Mouse (Mus musculus) C2C12 (cell line): ENCODE measurements at regions not wholly inside any gene's neighbourhood (a gene's known extent, or its start where the extent isn't known, plus 50 kb on each side); places are given as distances from the start of the nearest gene placed in this dataset.

Experiments used
- H3K27me3 ChIP-seq: one replicate; pipeline ENCODE4 v1.6.1; 2011; ENCODE audit not compliant: control insufficient read depth, insufficient read depth, insufficient read length
- H3K36me3 ChIP-seq: one replicate; pipeline ENCODE4 v1.6.1; 2011; ENCODE audit not compliant: control insufficient read depth, insufficient read depth
- H3K4me3 ChIP-seq: one replicate; pipeline ENCODE4 v1.5.1; 2011; ENCODE audit warnings: mild to moderate bottlenecking, control low read depth; ENCODE audit not compliant: poor library complexity, insufficient read depth, severe bottlenecking
- H3K79me2 ChIP-seq: one replicate; pipeline ENCODE4 v1.6.1; 2011; ENCODE audit not compliant: control insufficient read depth, insufficient read depth
- H3K79me3 ChIP-seq: one replicate; pipeline ENCODE4 v1.6.1; 2011; ENCODE audit warnings: low read depth, control low read depth
- H3ac ChIP-seq: one replicate; pipeline ENCODE3; 2011; ENCODE audit warnings: low read depth; ENCODE audit not compliant: control insufficient read depth, insufficient read length
- CEBPB ChIP-seq: IDR thresholded peaks from one replicate; pipeline ENCODE4 v1.6.1; 2011; ENCODE audit warnings: low read depth, mild to moderate bottlenecking, control low read depth, moderate library complexity
- CTCF ChIP-seq: IDR thresholded peaks from one replicate; pipeline ENCODE4 v1.5.1; 2011; ENCODE audit not compliant: control insufficient read depth, insufficient read depth, insufficient read length
- FOSL1 ChIP-seq: IDR thresholded peaks from one replicate; pipeline ENCODE4 v1.8.0; 2011; ENCODE audit warnings: mild to moderate bottlenecking, low read length; ENCODE audit not compliant: poor library complexity, insufficient read depth, severe bottlenecking
- MAX ChIP-seq: IDR thresholded peaks from one replicate; pipeline ENCODE4 v1.6.1; 2011; ENCODE audit warnings: mild to moderate bottlenecking, control low read depth
- MYOD1 ChIP-seq: IDR thresholded peaks from one replicate; pipeline ENCODE4 v1.6.1; 2011; ENCODE audit warnings: low read depth; ENCODE audit not compliant: control insufficient read depth, insufficient read length
- MYOG ChIP-seq: IDR thresholded peaks from one replicate; pipeline ENCODE4 v1.6.1; 2011; ENCODE audit not compliant: control insufficient read depth, insufficient read length; ENCODE audit errors: extremely low read depth
- USF1 ChIP-seq: IDR thresholded peaks from one replicate; pipeline ENCODE4 v1.6.1; 2011; ENCODE audit warnings: low read depth, mild to moderate bottlenecking, control low read depth, moderate library complexity

GRCm38 (mm10) chr10:126413786-126414185 lies 447.8 kb downstream of the Lrig3 start:
- Histone ChIP-seq H3K27me3 (no peaks in the 10 kb centered on the region), H3K4me3 (no peak overlapping the region), H3ac (no peak overlapping the region), H3K36me3 (no peaks in the 10 kb centered on the region), H3K79me2 (no peaks in the 10 kb centered on the region), H3K79me3 (no peaks in the 10 kb centered on the region)
- TF ChIP-seq MYOD1 (no peak), CTCF (no peak), MAX (no peak), FOSL1 (no peak), USF1 (no peak), MYOG (no peak), CEBPB (no peak)

GRCm38 (mm10) chr10:126392235-126392634 lies 426.3 kb downstream of the Lrig3 start:
- no peak for TF ChIP-seq CTCF
- TF ChIP-seq MYOG: no peak
- H3K79me2 ChIP-seq: no peaks in the 10 kb centered on the region
- no peak overlapping the region for H3K4me3 ChIP-seq
- no peaks in the 10 kb centered on the region for H3K36me3 ChIP-seq
- no peak overlapping the region for H3ac ChIP-seq
- no peaks in the 10 kb centered on the region for H3K27me3 ChIP-seq
- H3K79me3 ChIP-seq: no peaks in the 10 kb centered on the region

- Histone ChIP-seq H3K4me3 (no peak overlapping the region), H3ac (no peak overlapping the region), H3K27me3 (no peaks in the 10 kb centered on the region), H3K79me3 (no peaks in the 10 kb centered on the region), H3K79me2 (no peaks in the 10 kb centered on the region), H3K36me3 (no peaks in the 10 kb centered on the region)
- TF ChIP-seq MAX (no peak), FOSL1 (no peak), USF1 (no peak)
These were observed 425.8 kb downstream of the Lrig3 start for GRCm38 (mm10) chr10:126391770-126392169.

- Histone ChIP-seq H3K79me3 (no peaks in the 10 kb centered on the region), H3K79me2 (no peaks in the 10 kb centered on the region), H3K4me3 (no peak overlapping the region), H3ac (no peak overlapping the region), H3K36me3 (no peaks in the 10 kb centered on the region), H3K27me3 (no peaks in the 10 kb centered on the region)
- TF ChIP-seq MYOG: no peak
- no peak for TF ChIP-seq CTCF
- no peak for TF ChIP-seq CEBPB
- no peak for TF ChIP-seq MYOD1
- no peak for TF ChIP-seq USF1
- TF ChIP-seq FOSL1: no peak
- TF ChIP-seq MAX: no peak
These were observed 420.5 kb downstream of the Lrig3 start for GRCm38 (mm10) chr10:126386430-126386829.

- Histone ChIP-seq H3K36me3 (no peaks in the 10 kb centered on the region), H3K79me3 (no peaks in the 10 kb centered on the region), H3ac (no peak overlapping the region), H3K4me3 (no peak overlapping the region), H3K79me2 (no peaks in the 10 kb centered on the region), H3K27me3 (no peaks in the 10 kb centered on the region)
- TF ChIP-seq CTCF (no peak), MYOG (no peak), USF1 (no peak), FOSL1 (no peak), MYOD1 (no peak), CEBPB (no peak), MAX (no peak)
These were observed 419.7 kb downstream of the Lrig3 start for GRCm38 (mm10) chr10:126385644-126386043.

GRCm38 (mm10) chr10:126380381-126380780 lies 414.4 kb downstream of the Lrig3 start:
- H3ac ChIP-seq: no peak overlapping the region
- no peaks in the 10 kb centered on the region for H3K79me3 ChIP-seq
- H3K79me2 ChIP-seq: no peaks in the 10 kb centered on the region
- no peaks in the 10 kb centered on the region for H3K36me3 ChIP-seq
- TF ChIP-seq USF1: no peak
- TF ChIP-seq MAX: no peak
- no peak for TF ChIP-seq CEBPB
- no peak for TF ChIP-seq MYOD1
- TF ChIP-seq MYOG: no peak
- TF ChIP-seq FOSL1: no peak
- no peak for TF ChIP-seq CTCF
- H3K4me3 ChIP-seq: no peak overlapping the region
- H3K27me3 ChIP-seq: no peaks in the 10 kb centered on the region
